Mouse (Mus musculus): Measurements from ENCODE around the gene Slc12a5. TPM values are rescaled to one million over a fixed set of nuclear protein-coding genes. Genes with fewer than 3 reads are reported as not detected.

The Slc12a5 gene
- polyA plus RNA-seq, 1 experiment: 1.3 TPM

DNA sequence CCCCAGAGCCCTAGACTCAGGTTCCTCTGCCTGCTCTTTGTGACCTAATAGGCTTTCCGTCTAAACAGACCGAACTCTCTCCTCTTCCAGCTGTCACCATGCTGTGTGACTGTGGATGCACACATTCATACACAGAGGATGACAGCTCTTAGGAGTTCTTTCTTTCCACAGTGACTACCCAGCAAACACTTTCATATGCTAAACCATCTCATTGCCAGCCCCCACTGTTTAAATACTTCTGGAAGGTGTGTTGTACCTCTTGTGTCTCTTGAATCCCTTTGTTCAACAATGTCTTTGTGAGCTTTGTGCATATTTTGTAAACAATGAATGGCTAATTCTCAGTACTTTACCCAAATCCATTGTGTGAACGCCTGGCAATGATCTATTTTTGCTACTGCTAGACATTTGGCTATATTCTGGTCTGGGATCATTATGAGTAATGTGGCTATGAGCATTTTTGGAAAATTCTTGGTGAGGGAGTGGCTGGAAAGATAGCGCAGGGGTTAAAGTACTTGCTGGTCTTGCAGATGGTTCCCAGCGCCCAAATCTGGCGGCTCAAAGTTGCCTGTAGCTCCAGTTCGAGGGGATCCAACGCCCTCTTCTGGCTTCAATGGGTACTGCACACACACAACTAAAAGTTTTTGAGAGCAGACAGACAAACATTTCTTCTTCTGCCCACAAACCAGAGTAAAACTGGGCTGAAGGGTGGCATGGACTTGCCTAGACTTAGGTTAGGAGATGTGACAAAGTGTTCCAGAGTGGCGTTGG, 2.9 kb upstream of the Slc12a5 start:
- no peak overlapping the region for H3K4me3 ChIP-seq (ENCODE audit: insufficient read depth, low read depth, low read length)
- H3K4me1 ChIP-seq (ENCODE audit: control insufficient read depth, insufficient read depth, insufficient read length, low read length): no peaks in the 10 kb centered on the region
- H3K27ac ChIP-seq (replicated peaks; ENCODE audit: low read depth, low read length): no peak overlapping the region

DNA sequence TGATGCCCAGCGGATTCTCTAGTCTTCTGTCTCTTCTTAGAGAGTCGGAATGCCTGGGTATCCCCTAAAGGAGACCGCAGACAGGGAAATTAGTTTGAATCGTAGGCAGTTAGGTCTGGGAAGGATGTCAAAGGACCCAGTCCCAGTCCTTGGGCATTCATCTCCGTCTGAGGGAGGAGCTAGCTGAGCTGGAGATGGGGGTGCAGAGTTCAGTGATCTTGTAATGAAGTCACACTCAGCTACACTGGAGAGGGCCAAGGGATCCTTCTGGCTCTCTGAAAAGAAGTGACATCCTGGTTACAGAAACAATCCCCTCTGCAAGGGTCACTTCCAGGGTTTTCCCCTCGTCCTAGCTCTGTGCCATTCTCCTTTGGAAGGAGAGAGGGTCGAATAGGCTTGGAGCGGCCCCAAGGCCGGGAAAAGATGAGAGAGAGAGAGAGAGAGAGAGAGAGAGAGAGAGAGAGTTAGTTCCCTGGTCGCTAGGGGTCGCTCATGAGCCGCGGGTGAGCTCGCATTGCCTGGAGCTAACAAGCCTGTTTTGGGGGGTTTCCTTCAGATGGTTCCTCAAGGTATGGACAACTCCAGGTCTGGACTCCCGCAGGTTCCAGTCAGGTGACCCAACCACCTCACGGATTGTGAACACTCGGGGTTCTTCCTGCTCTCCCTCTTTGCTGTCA, 1.0 kb downstream of the Slc12a5 start:
- Histone ChIP-seq H3K27ac (replicated peaks; ENCODE audit: low read depth, low read length) (no peak overlapping the region), H3K4me1 (ENCODE audit: control insufficient read depth, insufficient read depth, insufficient read length, low read length) (no peaks in the 10 kb centered on the region), H3K4me3 (ENCODE audit: insufficient read depth, low read depth, low read length) (peak overlapping the region; percentile 40; the same call in 1 of the 2 replicates)

DNA sequence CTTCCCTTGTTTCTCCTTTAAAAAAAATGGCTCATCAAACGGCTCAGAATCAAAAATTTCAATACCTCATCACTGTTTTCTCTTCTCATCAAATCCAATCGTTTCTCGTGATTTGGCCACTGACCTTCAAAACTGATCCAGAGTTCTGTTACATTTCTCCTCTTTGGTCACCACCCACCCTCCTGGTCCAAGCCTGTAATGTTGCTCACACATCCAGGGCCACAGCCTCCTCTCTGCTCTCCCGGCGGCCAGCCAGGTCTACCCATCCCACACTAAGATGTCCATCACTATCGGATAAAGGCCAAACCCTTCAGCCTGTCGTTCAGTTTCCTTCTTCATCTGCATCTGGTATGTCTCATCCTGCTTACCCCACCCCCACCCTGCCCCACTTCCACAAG, 1.6 kb downstream of the Slc12a5 start:
- Histone ChIP-seq H3K4me3 (ENCODE audit: insufficient read depth, low read depth, low read length) (no peak overlapping the region), H3K4me1 (ENCODE audit: control insufficient read depth, insufficient read depth, insufficient read length, low read length) (no peaks in the 10 kb centered on the region), H3K27ac (replicated peaks; ENCODE audit: low read depth, low read length) (no peak overlapping the region)

DNA sequence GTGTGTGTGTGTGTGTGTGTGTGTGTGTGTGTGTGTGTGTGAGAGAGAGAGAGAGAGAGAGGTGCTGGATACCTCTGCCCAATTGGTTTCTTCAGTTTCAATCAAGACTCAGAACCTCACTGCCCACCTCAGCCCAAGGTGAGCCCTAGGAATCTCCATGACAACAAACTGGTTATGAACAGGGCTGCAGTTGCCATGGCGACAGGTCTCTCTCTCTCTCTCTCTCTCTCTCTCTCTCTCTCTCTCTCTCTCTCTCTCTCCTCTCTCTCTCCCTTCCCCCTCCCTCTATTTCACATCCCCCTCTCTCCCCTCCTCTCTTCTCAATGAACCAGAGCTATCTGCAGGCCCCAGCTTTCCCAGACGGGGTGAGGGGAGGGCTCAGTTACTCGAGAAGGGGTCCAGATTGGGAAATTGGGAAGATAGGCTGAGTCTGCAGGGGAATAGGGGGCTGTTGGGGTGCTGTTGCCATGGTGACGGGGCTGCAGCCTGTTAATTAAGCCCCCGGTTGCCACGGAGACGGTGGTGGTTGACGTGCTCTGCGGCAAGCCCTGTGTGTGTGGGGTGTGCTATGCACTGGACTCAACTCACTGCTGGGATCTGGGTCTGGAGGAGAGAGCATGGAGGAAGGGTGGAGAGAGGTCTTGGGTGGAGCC, 3.8 kb downstream of the Slc12a5 start:
- Histone ChIP-seq H3K4me1 (ENCODE audit: control insufficient read depth, insufficient read depth, insufficient read length, low read length) (no peaks in the 10 kb centered on the region), H3K4me3 (ENCODE audit: insufficient read depth, low read depth, low read length) (no peak overlapping the region), H3K27ac (replicated peaks; ENCODE audit: low read depth, low read length) (no peak overlapping the region)

DNA sequence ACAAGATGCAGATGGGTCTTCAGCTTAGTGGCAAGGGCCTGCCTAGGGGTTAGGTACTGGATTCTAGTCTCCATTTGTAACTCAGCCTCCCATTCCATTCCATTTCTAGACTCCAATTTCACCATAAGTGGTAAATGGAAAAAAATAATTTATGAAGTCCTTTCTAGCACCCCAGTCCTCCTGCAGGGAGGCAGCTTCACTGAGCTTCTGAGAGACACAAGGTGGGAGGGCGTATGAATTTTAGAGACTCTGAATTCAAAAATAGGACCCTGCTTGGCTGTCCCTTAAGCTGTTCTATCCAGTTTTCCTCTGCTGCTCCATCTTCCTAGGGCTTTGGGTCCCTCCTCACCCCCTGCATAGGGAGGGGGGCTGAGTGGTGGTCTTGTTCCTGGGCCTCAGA, 4.4 kb downstream of the Slc12a5 start:
- H3K4me1 ChIP-seq (ENCODE audit: control insufficient read depth, insufficient read depth, insufficient read length, low read length): no peaks in the 10 kb centered on the region
- H3K27ac ChIP-seq (replicated peaks; ENCODE audit: low read depth, low read length): no peak overlapping the region
- no peak overlapping the region for H3K4me3 ChIP-seq (ENCODE audit: insufficient read depth, low read depth, low read length)

DNA sequence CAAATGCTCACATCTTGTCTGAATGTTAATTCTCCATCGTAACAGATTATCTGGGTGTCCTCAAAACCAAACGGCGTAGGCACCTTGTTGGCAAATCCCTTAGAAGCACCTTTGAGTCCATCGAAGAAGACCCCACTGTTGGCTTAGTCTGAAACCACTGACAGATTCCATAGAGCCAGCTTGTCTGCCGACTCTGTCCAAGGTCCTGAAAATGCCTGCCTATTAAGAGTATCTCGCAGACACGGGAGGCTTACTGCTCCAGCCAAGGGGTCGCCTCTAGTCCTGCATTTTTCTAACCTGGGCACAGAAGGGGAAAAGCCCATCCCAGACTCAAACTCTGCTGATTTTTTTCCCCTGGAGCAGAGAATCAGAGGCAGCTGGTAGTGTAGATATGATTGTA, 5.8 kb downstream of the Slc12a5 start:
- H3K4me1 ChIP-seq (ENCODE audit: control insufficient read depth, insufficient read depth, insufficient read length, low read length): no peaks in the 10 kb centered on the region
- H3K4me3 ChIP-seq (ENCODE audit: insufficient read depth, low read depth, low read length): no peak overlapping the region
- H3K27ac ChIP-seq (replicated peaks; ENCODE audit: low read depth, low read length): no peak overlapping the region

DNA sequence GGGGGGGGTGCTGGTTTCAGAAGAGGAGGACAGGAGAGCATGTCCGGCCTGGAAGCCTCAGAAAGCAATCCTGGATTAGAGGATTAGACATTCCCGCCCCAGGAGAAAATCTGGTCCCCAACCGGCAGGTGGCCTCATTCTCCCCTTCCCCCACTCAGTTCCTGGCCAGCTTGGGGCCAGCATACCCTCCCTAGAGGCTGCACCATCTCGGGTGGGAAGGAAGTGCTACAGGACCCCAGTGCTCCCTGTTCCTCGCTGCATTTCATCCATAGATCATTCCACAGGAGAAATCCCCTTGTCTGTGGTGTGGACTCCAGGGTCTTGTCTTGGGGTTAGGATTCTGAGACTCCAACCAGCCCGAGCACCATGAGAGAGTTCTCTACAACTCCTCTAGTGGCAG, 6.6 kb downstream of the Slc12a5 start:
- H3K27ac ChIP-seq (replicated peaks; ENCODE audit: low read depth, low read length): no peak overlapping the region
- no peak overlapping the region for H3K4me3 ChIP-seq (ENCODE audit: insufficient read depth, low read depth, low read length)
- H3K4me1 ChIP-seq (ENCODE audit: control insufficient read depth, insufficient read depth, insufficient read length, low read length): no peaks in the 10 kb centered on the region

DNA sequence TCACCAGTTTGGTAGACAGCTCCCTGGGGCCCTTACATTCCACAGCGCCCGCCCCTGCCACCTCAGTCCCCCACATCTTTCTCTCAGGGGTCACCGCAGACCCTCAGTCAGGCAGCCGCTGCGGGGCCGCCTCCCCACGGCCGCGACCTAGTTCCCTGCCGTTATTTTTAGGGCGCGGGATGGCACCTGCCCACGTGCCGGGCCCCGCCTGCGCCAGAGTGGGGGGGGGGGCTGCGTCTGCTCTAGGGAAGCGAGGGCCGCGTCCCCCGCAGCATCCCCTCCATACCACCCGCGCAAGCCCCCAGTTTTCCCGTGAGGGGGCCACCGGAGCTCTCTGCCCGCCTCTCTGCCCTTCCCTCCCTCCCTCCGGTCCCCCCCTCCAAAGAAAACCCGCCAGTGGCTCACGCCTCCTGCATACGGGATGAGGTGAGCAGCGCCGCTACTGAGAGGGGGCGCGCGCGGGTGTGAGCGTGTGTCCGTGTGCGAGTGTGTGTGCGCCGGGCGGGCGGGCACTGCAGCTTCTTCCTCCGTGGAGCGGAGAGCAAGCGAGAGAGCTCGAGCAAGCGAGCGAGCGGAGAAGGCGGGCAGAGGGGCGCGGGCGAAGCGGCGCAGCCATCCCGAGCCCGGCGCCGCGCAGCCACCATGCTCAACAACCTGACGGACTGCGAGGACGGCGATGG, 7.3 kb downstream of the Slc12a5 start:
- H3K27ac ChIP-seq (replicated peaks; ENCODE audit: low read depth, low read length): no peak overlapping the region
- no peaks in the 10 kb centered on the region for H3K4me1 ChIP-seq (ENCODE audit: control insufficient read depth, insufficient read depth, insufficient read length, low read length)
- no peak overlapping the region for H3K4me3 ChIP-seq (ENCODE audit: insufficient read depth, low read depth, low read length)

DNA sequence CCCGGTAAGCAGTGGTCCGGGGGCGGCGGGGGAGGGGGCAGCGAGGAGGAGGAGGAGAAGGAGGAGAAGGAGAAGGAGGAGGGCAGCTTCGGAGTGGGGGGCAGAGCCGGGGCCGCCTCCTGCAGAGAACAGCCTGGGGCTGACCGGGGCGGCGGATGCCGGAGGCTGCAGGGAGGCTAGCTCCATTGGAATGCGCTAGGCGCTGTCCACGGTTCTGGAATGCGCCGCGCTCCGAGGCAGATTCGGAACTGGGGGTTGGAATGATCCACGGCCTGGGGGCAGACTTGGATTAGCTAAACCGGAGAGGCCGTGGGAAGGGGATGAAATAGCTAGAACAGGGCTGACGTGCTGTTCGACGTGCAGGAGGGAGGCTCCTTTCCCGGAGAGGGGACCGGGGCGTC, 7.8 kb downstream of the Slc12a5 start:
- Histone ChIP-seq H3K4me1 (ENCODE audit: control insufficient read depth, insufficient read depth, insufficient read length, low read length) (no peaks in the 10 kb centered on the region), H3K4me3 (ENCODE audit: insufficient read depth, low read depth, low read length) (no peak overlapping the region), H3K27ac (replicated peaks; ENCODE audit: low read depth, low read length) (no peak overlapping the region)

DNA sequence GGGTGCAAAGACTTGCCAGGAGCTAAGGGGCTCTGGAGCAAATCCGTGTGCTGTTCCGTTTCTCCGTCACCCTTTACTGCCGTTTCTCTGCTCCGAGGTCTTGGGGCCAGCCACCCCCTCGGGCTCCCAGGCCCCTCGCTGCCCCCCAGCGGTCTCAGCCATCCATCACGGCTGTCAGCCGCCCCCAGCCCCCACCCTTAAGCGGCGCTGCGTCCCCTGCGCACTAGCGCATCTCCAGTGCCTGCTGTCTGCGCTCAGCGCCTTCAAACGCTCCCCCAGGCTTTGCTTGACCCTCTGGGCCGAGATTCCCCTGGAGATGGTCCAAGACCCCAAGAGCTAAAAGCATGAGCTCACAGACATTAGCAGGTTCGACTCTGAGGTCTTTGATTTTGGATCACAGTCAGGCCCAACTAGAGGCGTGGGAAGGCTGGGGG, 8.8 kb downstream of the Slc12a5 start:
- H3K4me1 ChIP-seq (ENCODE audit: control insufficient read depth, insufficient read depth, insufficient read length, low read length): no peaks in the 10 kb centered on the region
- H3K4me3 ChIP-seq (ENCODE audit: insufficient read depth, low read depth, low read length): no peak overlapping the region
- no peak overlapping the region for H3K27ac ChIP-seq (replicated peaks; ENCODE audit: low read depth, low read length)

DNA sequence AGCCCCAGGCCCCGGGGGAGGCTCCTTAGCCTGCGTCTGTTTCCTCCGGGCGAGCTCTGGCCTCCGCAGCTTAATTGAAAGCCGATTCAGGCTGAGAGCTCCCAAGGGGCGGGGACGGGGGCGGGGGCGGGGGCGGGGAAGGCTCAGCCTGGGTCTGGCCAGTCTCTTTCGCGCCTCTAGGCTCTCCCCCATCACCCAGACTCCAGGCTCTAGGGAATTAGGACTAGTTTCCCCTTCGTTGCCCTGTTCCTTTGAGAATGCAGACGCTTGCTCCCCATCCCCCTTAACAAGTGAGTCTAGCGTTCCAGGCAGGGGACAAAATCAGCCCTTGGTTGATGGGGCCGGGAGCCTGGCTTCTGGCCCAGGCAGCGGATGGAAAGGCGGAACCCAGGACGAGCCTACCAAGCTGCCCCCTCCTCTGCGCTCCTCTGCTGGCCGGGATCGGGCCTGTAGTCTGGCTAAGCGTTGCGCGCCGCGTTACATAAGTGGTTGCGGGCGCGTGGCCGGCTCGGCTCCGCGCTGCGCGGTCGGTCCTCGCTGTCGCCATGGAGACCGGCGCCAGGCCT, 10.1 kb downstream of the Slc12a5 start:
- H3K4me3 ChIP-seq (ENCODE audit: insufficient read depth, low read depth, low read length): no peak overlapping the region
- H3K27ac ChIP-seq (replicated peaks; ENCODE audit: low read depth, low read length): no peak overlapping the region
- no peaks in the 10 kb centered on the region for H3K4me1 ChIP-seq (ENCODE audit: control insufficient read depth, insufficient read depth, insufficient read length, low read length)

DNA sequence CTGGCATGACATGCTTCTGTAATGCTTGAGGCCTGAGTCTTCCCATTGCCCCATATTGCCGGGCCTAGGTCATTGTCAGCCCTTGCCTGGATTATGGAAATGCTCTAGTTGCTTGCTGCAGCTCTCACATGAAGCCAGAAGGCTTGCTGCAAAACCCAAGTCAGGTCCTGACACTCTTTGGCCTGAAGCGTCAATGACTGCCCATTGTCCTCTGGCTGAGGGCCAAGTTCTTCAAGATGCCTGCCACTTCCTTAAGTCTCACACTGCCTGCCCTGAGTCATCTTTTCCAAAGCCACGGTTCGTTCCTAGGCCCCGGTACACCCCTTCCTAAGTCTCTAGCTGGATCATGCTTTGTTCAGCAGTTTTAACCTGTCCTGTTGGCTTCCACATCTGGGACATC, 12.0 kb downstream of the Slc12a5 start:
- no peaks in the 10 kb centered on the region for H3K4me1 ChIP-seq (ENCODE audit: control insufficient read depth, insufficient read depth, insufficient read length, low read length)
- H3K4me3 ChIP-seq (ENCODE audit: insufficient read depth, low read depth, low read length): no peak overlapping the region
- H3K27ac ChIP-seq (replicated peaks; ENCODE audit: low read depth, low read length): no peak overlapping the region

DNA sequence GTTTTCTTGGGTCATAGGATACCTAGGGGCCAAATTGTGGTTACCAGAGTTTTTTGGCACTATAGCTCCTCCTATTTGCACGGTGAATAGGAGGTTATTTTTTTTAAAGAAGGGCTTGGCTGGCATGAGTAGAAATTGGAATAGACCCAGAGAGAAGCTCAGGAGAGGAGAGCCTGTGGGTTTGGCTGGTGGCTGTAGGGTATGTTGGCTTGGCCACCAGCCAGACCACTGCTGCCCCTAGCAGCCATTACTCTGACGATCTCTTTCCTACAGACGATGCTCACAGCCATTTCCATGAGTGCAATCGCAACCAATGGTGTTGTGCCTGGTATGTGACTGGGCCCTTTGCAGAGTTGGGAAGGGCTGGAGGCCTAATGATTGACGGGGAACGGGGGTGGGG, 15.0 kb downstream of the Slc12a5 start:
- Histone ChIP-seq H3K4me3 (ENCODE audit: insufficient read depth, low read depth, low read length) (no peak overlapping the region), H3K27ac (replicated peaks; ENCODE audit: low read depth, low read length) (no peak overlapping the region), H3K4me1 (ENCODE audit: control insufficient read depth, insufficient read depth, insufficient read length, low read length) (no peaks in the 10 kb centered on the region)

DNA sequence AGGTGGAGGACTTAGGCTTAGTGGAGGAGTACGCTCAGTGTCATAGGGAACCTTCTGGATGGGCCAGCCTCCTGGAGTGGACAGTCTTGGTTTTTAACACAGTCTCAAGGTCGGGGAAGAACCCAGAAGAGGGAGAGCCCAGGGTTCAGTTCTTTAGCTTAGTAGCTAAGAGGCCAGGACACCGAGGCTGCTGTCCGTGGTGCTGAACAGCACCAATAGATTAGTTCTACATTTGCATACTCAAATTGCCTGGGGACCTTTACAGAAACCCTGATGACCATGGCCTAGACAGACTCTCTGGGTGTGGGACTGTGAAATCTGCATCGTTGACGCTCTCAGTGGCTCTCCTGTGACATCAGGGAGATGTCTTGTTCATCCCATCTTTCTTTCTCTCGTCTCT, 19.1 kb downstream of the Slc12a5 start:
- Histone ChIP-seq H3K4me1 (ENCODE audit: control insufficient read depth, insufficient read depth, insufficient read length, low read length) (peaks cover 3% of the 10 kb centered on the region; the same call in 1 of the 2 replicates), H3K27ac (replicated peaks; ENCODE audit: low read depth, low read length) (no peak overlapping the region), H3K4me3 (ENCODE audit: insufficient read depth, low read depth, low read length) (no peak overlapping the region)

DNA sequence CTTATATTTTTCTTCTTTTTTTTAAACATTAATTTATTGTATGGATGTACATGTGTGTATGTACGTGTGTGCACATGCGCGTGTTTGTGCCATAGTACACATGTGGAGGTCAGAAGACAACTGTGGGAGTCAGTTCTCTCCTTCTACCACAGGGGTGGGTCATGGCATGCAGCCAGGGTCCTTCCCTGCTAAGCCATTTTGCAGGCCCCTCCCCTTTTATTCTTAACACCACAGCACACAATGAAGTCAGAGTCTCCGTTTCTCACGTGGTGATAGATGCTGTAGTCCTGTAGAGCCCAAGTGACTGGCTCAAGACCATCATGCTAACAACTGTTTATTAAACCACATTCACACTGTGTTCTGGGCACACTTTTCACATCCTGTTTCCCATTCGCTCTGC, 25.4 kb downstream of the Slc12a5 start:
- H3K4me3 ChIP-seq (ENCODE audit: insufficient read depth, low read depth, low read length): no peak overlapping the region
- H3K4me1 ChIP-seq (ENCODE audit: control insufficient read depth, insufficient read depth, insufficient read length, low read length): peaks cover 5% of the 10 kb centered on the region; the same call in 1 of the 2 replicates
- no peak overlapping the region for H3K27ac ChIP-seq (replicated peaks; ENCODE audit: low read depth, low read length)
